In the genomic region with DNA sequence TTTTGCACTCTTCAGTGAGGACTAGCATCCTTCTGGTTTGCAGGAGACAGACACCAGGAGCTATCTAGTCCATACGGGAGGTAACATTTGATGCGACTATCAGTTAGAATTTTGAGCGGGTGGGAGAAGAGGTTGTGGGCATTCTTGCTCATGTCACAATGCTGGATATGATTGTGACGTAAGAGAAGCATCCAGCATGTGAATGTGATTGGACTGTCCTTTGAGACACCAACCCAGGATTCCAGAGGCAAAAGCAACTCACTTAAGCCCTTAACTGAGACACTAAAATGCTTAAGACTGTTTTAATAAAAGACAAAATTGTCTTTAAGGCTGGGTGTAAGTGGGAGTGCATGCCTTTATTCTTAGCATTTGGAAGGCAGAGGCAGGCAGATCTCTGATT, we compare ENCODE assay signal across 8 mouse cellular contexts. TPM values are rescaled to one million over a fixed set of nuclear protein-coding genes. Genes with fewer than 3 reads are reported as not detected.
A peak's percentile ranks its signal among the peaks of the same experiment; 100 is the strongest.
DNase-seq lines count a peak whose midpoint lies in the region; ATAC-seq and TF ChIP-seq lines count a peak whose summit lies in the region.

A gene (minus strand): TSS at position 101 of the 400 bp plus-strand sequence.

- 96% methylated on average over 4 of the region's 4 CpGs for WGBS in thymus, adult 2 months
- 94% methylated on average over 4 of the region's 4 CpGs for WGBS in forebrain, embryonic 10.5 days
- 93% methylated on average over 4 of the region's 4 CpGs for WGBS in limb, embryonic 13.5 days
- WGBS in stomach, postnatal 0 days, result 92% methylated on average over 4 of the region's 4 CpGs

- intact Hi-C loops in heart, postnatal 36 days (cut with DNase I), result no loop called here

- no peaks in the 10 kb centered on the region for H3K27me3 ChIP-seq in thymus, adult 2 months (ENCODE audit: control insufficient read depth, insufficient read depth, low read length)
- no peaks in the 10 kb centered on the region for H3K27me3 ChIP-seq in forebrain, embryonic 10.5 days (ENCODE audit: poor library complexity, severe bottlenecking)
- H3K27me3 ChIP-seq in limb, embryonic 13.5 days, result no peaks in the 10 kb centered on the region
- H3K27me3 ChIP-seq in stomach, postnatal 0 days (ENCODE audit: control insufficient read depth, insufficient read depth, low read length), result no peaks in the 10 kb centered on the region

- ATAC-seq in limb, embryonic 13.5 days (ENCODE audit: low FRiP score, low read depth), result no peak
- no peak for ATAC-seq in stomach, postnatal 0 days (ENCODE audit: low FRiP score, low TSS enrichment)

- H3K4me2 ChIP-seq in limb, embryonic 13.5 days (replicated peaks), result no peak within 1 kb of the TSS
- H3K4me2 ChIP-seq in stomach, postnatal 0 days (replicated peaks; ENCODE audit: low read depth), result no peak within 1 kb of the TSS

- no peaks in the 10 kb centered on the region for H3K36me3 ChIP-seq in thymus, adult 2 months (ENCODE audit: control insufficient read depth, insufficient read depth, low read length)
- H3K36me3 ChIP-seq in forebrain, embryonic 10.5 days (replicated peaks), result no peaks in the 10 kb centered on the region
- H3K36me3 ChIP-seq in limb, embryonic 13.5 days, result no peaks in the 10 kb centered on the region
- H3K36me3 ChIP-seq in stomach, postnatal 0 days (ENCODE audit: control insufficient read depth, insufficient read depth, low read length), result no peaks in the 10 kb centered on the region

- no peaks in the 10 kb centered on the region for H3K9me3 ChIP-seq in forebrain, embryonic 10.5 days
- no peaks in the 10 kb centered on the region for H3K9me3 ChIP-seq in limb, embryonic 13.5 days
- H3K9me3 ChIP-seq in stomach, postnatal 0 days (ENCODE audit: control insufficient read depth, low read length), result no peaks in the 10 kb centered on the region

- H3K27ac ChIP-seq in thymus, adult 2 months (ENCODE audit: control insufficient read depth, insufficient read depth, low read length), result peak within 1 kb of the TSS; percentile 83
- no peak within 1 kb of the TSS for H3K27ac ChIP-seq in forebrain, embryonic 10.5 days
- H3K27ac ChIP-seq in limb, embryonic 13.5 days, result no peak within 1 kb of the TSS
- no peak within 1 kb of the TSS for H3K27ac ChIP-seq in stomach, postnatal 0 days (replicated peaks)

- TF ChIP-seq CTCF in thymus, adult 2 months (IDR thresholded peaks at IDR 0.05; ENCODE audit: borderline replicate concordance, control insufficient read depth, extremely low read depth, insufficient read depth, low read length, poor library complexity), result no peak
- TF ChIP-seq CTCF in stomach, postnatal 0 days (IDR thresholded peaks at IDR 0.05; ENCODE audit: low read depth), result no peak

- no peak for TF ChIP-seq EP300 in stomach, postnatal 0 days (optimal IDR thresholded peaks at IDR 0.05)

- no peak within 1 kb of the TSS for H3K4me3 ChIP-seq in thymus, adult 2 months (ENCODE audit: control insufficient read depth, insufficient read depth, low read length)
- H3K4me3 ChIP-seq in forebrain, embryonic 10.5 days, result no peak within 1 kb of the TSS
- H3K4me3 ChIP-seq in limb, embryonic 13.5 days, result no peak within 1 kb of the TSS
- no peak within 1 kb of the TSS for H3K4me3 ChIP-seq in stomach, postnatal 0 days (ENCODE audit: low read depth, low read length)

- TF ChIP-seq POLR2A in thymus, adult 2 months (IDR thresholded peaks at IDR 0.05; ENCODE audit: control insufficient read depth, extremely low read depth, insufficient read depth, low read length, poor library complexity), result no peak

- H3K4me1 ChIP-seq in thymus, adult 2 months (replicated peaks; ENCODE audit: control insufficient read depth, insufficient read depth, low read length), result peaks cover 12% of the 10 kb centered on the region
- no peaks in the 10 kb centered on the region for H3K4me1 ChIP-seq in forebrain, embryonic 10.5 days
- H3K4me1 ChIP-seq in limb, embryonic 13.5 days, result no peaks in the 10 kb centered on the region
- no peaks in the 10 kb centered on the region for H3K4me1 ChIP-seq in stomach, postnatal 0 days (replicated peaks; ENCODE audit: control insufficient read depth, insufficient read depth)

- no peak within 1 kb of the TSS for H3K9ac ChIP-seq in limb, embryonic 13.5 days
- no peak within 1 kb of the TSS for H3K9ac ChIP-seq in stomach, postnatal 0 days (ENCODE audit: low read length)

- DNase-seq in thymus, adult 2 months, result no peak
- DNase-seq in thymus, postnatal 4 days, result no peak
- DNase-seq in forebrain, embryonic 10.5 days (ENCODE audit: extremely low spot score, low spot score), result no peak
- DNase-seq in heart, postnatal 36 days, result no peak
- DNase-seq in stomach, postnatal 0 days (ENCODE audit: low spot score), result no peak
- no peak for DNase-seq in natural killer cell, adult 2 months (ENCODE audit: low spot score in 2 of 2)
- DNase-seq in right cerebral cortex, adult 18-20 months, result no peak

RNA-seq across cellular contexts. Expression of the gene that starts here (rescaled TPM):
- 13.6 and 17.7 TPM in 2 replicates for polyA plus RNA-seq in thymus, adult 2 months (2012; rRNA removed)
- polyA plus RNA-seq in forebrain, embryonic 10.5 days (2016; fragmentation: Nextera tagmentation; extraction: Ambion mirVana), result 79.9 and 81.1 TPM in 2 replicates
- 10 to 100 TPM; 78.8 to 91.7 TPM for total RNA-seq in heart, postnatal 36 days (2021)
- 63.7 and 65.1 TPM in 2 replicates for polyA plus RNA-seq in limb, embryonic 13.5 days (2015; fragmentation: Nextera tagmentation; extraction: Ambion mirVana)
- polyA plus RNA-seq in stomach, postnatal 0 days (2015; fragmentation: Nextera tagmentation; extraction: Ambion mirVana), result 42.2 and 42.6 TPM in 2 replicates
